Mouse (Mus musculus): ENCODE measurements around the gene Zfp385b. TPM values are rescaled to one million over a fixed set of nuclear protein-coding genes. Genes with fewer than 3 reads are reported as not detected.

Zfp385b gene
- total and polyA plus RNA-seq, 3 experiments = 7.3 to 8.2 (median 7.9) TPM

DNA sequence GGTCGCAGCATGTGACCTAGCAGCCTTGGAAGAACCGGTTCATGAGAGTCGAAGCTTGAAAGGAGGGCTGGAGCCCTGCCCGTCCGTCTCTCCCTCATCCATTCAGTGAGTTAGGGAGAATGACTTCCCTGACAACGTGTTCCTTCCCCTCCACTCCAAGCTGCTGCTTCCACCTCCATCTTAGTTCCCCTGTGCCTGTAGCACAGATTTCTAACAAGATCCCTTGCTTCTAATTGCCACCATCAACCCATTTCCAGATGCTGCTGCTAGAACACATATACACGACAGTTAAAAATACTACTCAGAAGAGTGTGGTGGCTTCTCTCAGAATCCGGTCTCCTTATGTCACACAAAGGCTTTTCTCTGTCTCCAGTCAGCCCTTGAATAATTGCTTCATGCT, 266.8 kb downstream of the Zfp385b start:
- WGBS = 56% methylated on average over 8 of the region's 8 CpGs
- no peaks in the 10 kb centered on the region for H3K4me1 ChIP-seq (ENCODE audit: control insufficient read depth, insufficient read depth, low read length)
- TF ChIP-seq EP300 (IDR thresholded peaks at IDR 0.05; ENCODE audit: insufficient read depth, low read depth, low read length) = no peak
- TF ChIP-seq CTCF (IDR thresholded peaks at IDR 0.05) = no peak
- TF ChIP-seq POLR2A (IDR thresholded peaks at IDR 0.05; ENCODE audit: insufficient read depth, low read depth, low read length) = no peak
- no peak overlapping the region for H3K27ac ChIP-seq
- H3K27me3 ChIP-seq (ENCODE audit: control insufficient read depth, insufficient read depth, low read length) = no peaks in the 10 kb centered on the region
- no peak overlapping the region for H3K9ac ChIP-seq (ENCODE audit: low read depth, low read length)
- no peak for DNase-seq
- no peaks in the 10 kb centered on the region for H3K79me2 ChIP-seq (replicated peaks; ENCODE audit: control insufficient read depth, insufficient read depth, low read length)
- no peaks in the 10 kb centered on the region for H3K36me3 ChIP-seq (ENCODE audit: control insufficient read depth, insufficient read depth, low read length)
- intact Hi-C loops (cut with DNase I) = no loop called here
- H3K4me3 ChIP-seq = no peak overlapping the region

DNA sequence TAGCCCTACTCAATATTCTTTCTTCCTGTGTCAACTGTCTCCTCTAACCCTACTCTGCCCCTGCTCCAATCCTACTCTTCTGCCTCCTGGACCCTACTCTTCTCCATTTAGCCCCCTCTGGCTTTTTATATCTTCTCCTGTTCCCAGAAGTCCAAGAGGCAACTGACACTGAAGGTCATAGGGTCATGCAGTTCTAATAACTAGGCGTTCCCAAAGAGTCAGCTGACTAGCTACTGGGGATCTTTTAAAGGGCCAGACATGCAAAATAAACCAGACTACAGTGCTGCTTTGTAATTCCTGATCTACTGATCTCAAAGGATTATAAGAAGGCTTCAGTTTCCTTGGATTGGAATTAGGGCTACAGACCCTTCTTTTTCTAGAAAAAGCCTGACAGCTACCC, 276.1 kb downstream of the Zfp385b start:
- WGBS = 20% methylated on average over 1 of the region's 1 CpGs
- Histone ChIP-seq H3K27me3 (ENCODE audit: control insufficient read depth, insufficient read depth, low read length) (no peaks in the 10 kb centered on the region), H3K4me1 (ENCODE audit: control insufficient read depth, insufficient read depth, low read length) (no peaks in the 10 kb centered on the region; the same call in 1 of the 2 replicates), H3K36me3 (ENCODE audit: control insufficient read depth, insufficient read depth, low read length) (no peaks in the 10 kb centered on the region; the same call in 1 of the 2 replicates), H3K9ac (ENCODE audit: low read depth, low read length) (no peak overlapping the region), H3K4me3 (no peak overlapping the region), H3K79me2 (replicated peaks; ENCODE audit: control insufficient read depth, insufficient read depth, low read length) (no peaks in the 10 kb centered on the region), H3K27ac (peak overlapping the region; percentile 26)
- intact Hi-C loops (cut with DNase I) = no loop called here
- no peak for DNase-seq
- TF ChIP-seq EP300 (IDR thresholded peaks at IDR 0.05; ENCODE audit: insufficient read depth, low read depth, low read length) (no peak), CTCF (IDR thresholded peaks at IDR 0.05) (no peak), POLR2A (IDR thresholded peaks at IDR 0.05; ENCODE audit: insufficient read depth, low read depth, low read length) (no peak)

DNA sequence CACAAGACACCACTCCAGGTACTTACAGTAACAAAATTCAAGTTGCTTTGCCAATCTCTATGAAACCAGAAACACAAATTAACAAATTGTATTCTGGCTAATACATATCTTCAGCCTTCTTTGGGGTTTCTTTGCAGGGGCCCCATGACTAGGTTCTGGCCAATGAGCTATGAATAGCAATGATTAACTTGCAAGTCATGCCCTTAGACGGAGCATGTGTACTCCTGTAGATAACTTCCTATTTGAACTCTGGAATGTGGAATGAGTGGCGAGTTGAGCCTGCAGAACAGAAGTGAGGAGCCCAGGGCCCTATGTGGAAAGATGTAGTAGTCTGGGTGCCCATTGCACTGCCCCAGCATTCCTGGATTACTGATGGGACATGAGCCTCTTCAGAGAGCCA, 276.8 kb downstream of the Zfp385b start:
- Histone ChIP-seq H3K9ac (ENCODE audit: low read depth, low read length) (no peak overlapping the region), H3K27ac (peak overlapping the region; percentile 52), H3K4me1 (ENCODE audit: control insufficient read depth, insufficient read depth, low read length) (no peaks in the 10 kb centered on the region; the same call in 1 of the 2 replicates), H3K4me3 (no peak overlapping the region), H3K27me3 (ENCODE audit: control insufficient read depth, insufficient read depth, low read length) (no peaks in the 10 kb centered on the region), H3K36me3 (ENCODE audit: control insufficient read depth, insufficient read depth, low read length) (no peaks in the 10 kb centered on the region; the same call in 1 of the 2 replicates), H3K79me2 (replicated peaks; ENCODE audit: control insufficient read depth, insufficient read depth, low read length) (no peaks in the 10 kb centered on the region)
- WGBS = 29% methylated on average over 2 of the region's 2 CpGs
- no peak for DNase-seq
- intact Hi-C loops (cut with DNase I) = no loop called here
- TF ChIP-seq POLR2A (IDR thresholded peaks at IDR 0.05; ENCODE audit: insufficient read depth, low read depth, low read length) = no peak
- no peak for TF ChIP-seq EP300 (IDR thresholded peaks at IDR 0.05; ENCODE audit: insufficient read depth, low read depth, low read length)
- no peak for TF ChIP-seq CTCF (IDR thresholded peaks at IDR 0.05)

DNA sequence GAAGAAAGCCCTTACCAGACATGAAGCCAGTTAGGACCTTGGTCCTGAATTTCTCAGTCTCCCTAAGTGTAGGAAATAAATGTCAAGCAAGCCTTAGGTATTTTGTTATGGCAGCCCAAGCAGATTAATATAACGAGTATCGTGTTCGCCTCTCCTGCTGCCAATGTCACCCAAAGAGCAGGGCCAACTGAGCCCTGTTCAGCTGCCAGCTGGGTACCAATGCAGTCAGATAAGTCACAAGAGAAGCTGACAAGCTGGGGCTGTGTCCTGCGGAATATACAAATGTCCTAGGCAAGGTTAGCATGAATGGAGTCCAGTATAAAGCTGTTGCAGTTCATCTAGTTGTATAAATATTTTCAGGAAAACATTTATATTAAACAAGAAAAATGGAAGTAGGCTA, 277.8 kb downstream of the Zfp385b start:
- DNase-seq = peak in 1 of 2 experiments; percentile 60
- TF ChIP-seq POLR2A (IDR thresholded peaks at IDR 0.05; ENCODE audit: insufficient read depth, low read depth, low read length) (no peak), EP300 (IDR thresholded peaks at IDR 0.05; ENCODE audit: insufficient read depth, low read depth, low read length) (no peak), CTCF (IDR thresholded peaks at IDR 0.05) (no peak)
- H3K9ac ChIP-seq (ENCODE audit: low read depth, low read length) = no peak overlapping the region
- WGBS = 61% methylated on average over 4 of the region's 4 CpGs
- intact Hi-C loops (cut with DNase I) = no loop called here
- H3K79me2 ChIP-seq (replicated peaks; ENCODE audit: control insufficient read depth, insufficient read depth, low read length) = no peaks in the 10 kb centered on the region
- no peaks in the 10 kb centered on the region; the same call in 1 of the 2 replicates for H3K36me3 ChIP-seq (ENCODE audit: control insufficient read depth, insufficient read depth, low read length)
- H3K27ac ChIP-seq = peak overlapping the region; percentile 52
- H3K4me3 ChIP-seq = no peak overlapping the region
- no peaks in the 10 kb centered on the region; the same call in 1 of the 2 replicates for H3K4me1 ChIP-seq (ENCODE audit: control insufficient read depth, insufficient read depth, low read length)
- no peaks in the 10 kb centered on the region for H3K27me3 ChIP-seq (ENCODE audit: control insufficient read depth, insufficient read depth, low read length)

DNA sequence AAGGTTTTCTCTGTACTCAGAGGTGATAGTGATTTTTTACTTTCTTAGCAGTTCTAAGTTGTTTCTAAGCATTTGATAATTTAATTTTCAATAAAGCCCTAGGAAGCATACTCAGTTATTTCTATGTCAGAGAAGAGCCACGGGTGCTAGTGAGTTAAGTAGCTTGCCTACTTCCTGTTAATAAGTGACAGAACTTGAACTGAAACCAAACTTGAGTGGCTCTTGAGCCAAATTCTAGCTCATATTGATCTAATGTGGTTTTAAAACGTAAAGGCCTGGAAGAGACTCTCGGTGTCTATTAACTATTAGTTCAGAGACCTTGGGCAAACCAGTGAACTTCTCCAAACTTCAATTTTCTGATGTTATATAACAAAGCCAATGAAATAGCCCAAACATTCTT, 278.6 kb downstream of the Zfp385b start:
- Histone ChIP-seq H3K4me1 (ENCODE audit: control insufficient read depth, insufficient read depth, low read length) (no peaks in the 10 kb centered on the region; the same call in 1 of the 2 replicates), H3K79me2 (replicated peaks; ENCODE audit: control insufficient read depth, insufficient read depth, low read length) (no peaks in the 10 kb centered on the region), H3K36me3 (ENCODE audit: control insufficient read depth, insufficient read depth, low read length) (no peaks in the 10 kb centered on the region; the same call in 1 of the 2 replicates), H3K4me3 (no peak overlapping the region), H3K9ac (ENCODE audit: low read depth, low read length) (no peak overlapping the region), H3K27me3 (ENCODE audit: control insufficient read depth, insufficient read depth, low read length) (no peaks in the 10 kb centered on the region), H3K27ac (no peak overlapping the region)
- TF ChIP-seq CTCF (IDR thresholded peaks at IDR 0.05) (no peak), POLR2A (IDR thresholded peaks at IDR 0.05; ENCODE audit: insufficient read depth, low read depth, low read length) (no peak), EP300 (IDR thresholded peaks at IDR 0.05; ENCODE audit: insufficient read depth, low read depth, low read length) (no peak)
- WGBS = 65% methylated on average over 3 of the region's 3 CpGs
- intact Hi-C loops (cut with DNase I) = no loop called here
- DNase-seq = no peak

DNA sequence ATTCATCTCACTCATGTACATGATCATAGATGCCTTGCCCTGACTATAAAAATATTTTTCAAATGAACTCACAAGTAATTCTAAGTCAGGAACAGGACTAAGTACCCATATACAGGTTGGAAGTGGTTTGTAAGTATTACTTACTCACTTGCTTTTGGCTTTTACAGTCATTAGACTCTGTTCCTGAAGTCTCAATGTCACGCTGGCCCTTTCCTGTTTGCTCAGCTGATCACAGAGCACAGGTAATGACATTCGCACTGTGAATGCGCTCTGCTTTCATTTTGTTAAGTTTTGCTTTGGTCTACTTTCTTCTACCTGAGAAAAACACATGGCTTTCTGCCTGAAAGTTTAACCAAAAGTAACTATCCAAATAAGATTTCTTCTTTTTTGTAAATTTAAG, 282.9 kb downstream of the Zfp385b start:
- H3K27me3 ChIP-seq (ENCODE audit: control insufficient read depth, insufficient read depth, low read length) = no peaks in the 10 kb centered on the region
- H3K9ac ChIP-seq (ENCODE audit: low read depth, low read length) = no peak overlapping the region
- H3K36me3 ChIP-seq (ENCODE audit: control insufficient read depth, insufficient read depth, low read length) = no peaks in the 10 kb centered on the region
- no peaks in the 10 kb centered on the region for H3K4me1 ChIP-seq (ENCODE audit: control insufficient read depth, insufficient read depth, low read length)
- 83% methylated on average over 3 of the region's 3 CpGs for WGBS
- no peak for TF ChIP-seq POLR2A (IDR thresholded peaks at IDR 0.05; ENCODE audit: insufficient read depth, low read depth, low read length)
- TF ChIP-seq CTCF (IDR thresholded peaks at IDR 0.05) = no peak
- TF ChIP-seq EP300 (IDR thresholded peaks at IDR 0.05; ENCODE audit: insufficient read depth, low read depth, low read length) = no peak
- DNase-seq = no peak
- intact Hi-C loops (cut with DNase I) = no loop called here
- no peak overlapping the region for H3K27ac ChIP-seq
- H3K79me2 ChIP-seq (replicated peaks; ENCODE audit: control insufficient read depth, insufficient read depth, low read length) = no peaks in the 10 kb centered on the region
- H3K4me3 ChIP-seq = no peak overlapping the region
